Mouse (Mus musculus) bone marrow, adult 2 months (tissue): ENCODE results near the gene Pls1.

Experiments used
- CTCF ChIP-seq: fragments of 200-500 bp; IDR thresholded peaks from 2 replicates; pipeline ENCODE4 v1.5.1; 2011; ENCODE audit warnings: low read length, control low read depth; ENCODE audit not compliant: control insufficient read depth, insufficient read depth
- POLR2A ChIP-seq: fragments of 200-500 bp; IDR thresholded peaks from 2 replicates; pipeline ENCODE4 v1.6.1; 2011; ENCODE audit warnings: low read depth, mild to moderate bottlenecking, control low read depth, low read length, borderline replicate concordance; ENCODE audit not compliant: control insufficient read depth

- TF ChIP-seq CTCF (no peak), POLR2A (no peak)
Measured at GRCm38 (mm10) chr9:95856004-95856403, 10.9 kb upstream of the Pls1 start.
